Mouse (Mus musculus): ENCODE measurements at regions not wholly inside any gene's neighbourhood (a gene's known extent, or its start where the extent isn't known, plus 50 kb on each side); places are given as distances from the start of the nearest gene placed in this dataset.

GRCm38 (mm10) chr5:47272642-47273041 lies 710.3 kb upstream of the Slit2 start:
- TF ChIP-seq CTCF (IDR thresholded peaks at IDR 0.05; ENCODE audit: borderline replicate concordance, extremely low read depth, insufficient read depth, insufficient read length): no peak
- TF ChIP-seq POLR2A (IDR thresholded peaks at IDR 0.05; ENCODE audit: borderline replicate concordance, extremely low read depth, insufficient read depth, insufficient read length, poor library complexity, severe bottlenecking): no peak
- DNase-seq (ENCODE audit: low read depth): no peak

- no peak for TF ChIP-seq POLR2A (IDR thresholded peaks at IDR 0.05; ENCODE audit: borderline replicate concordance, extremely low read depth, insufficient read depth, insufficient read length, poor library complexity, severe bottlenecking)
- DNase-seq (ENCODE audit: low read depth): peak; percentile 24
Observed at GRCm38 (mm10) chr5:47273389-47274255, 709.3 kb upstream of the Slit2 start.

GRCm38 (mm10) chr5:47274256-47274638 lies 708.7 kb upstream of the Slit2 start:
- TF ChIP-seq CTCF (IDR thresholded peaks at IDR 0.05; ENCODE audit: borderline replicate concordance, extremely low read depth, insufficient read depth, insufficient read length): no peak
- no peak for TF ChIP-seq POLR2A (IDR thresholded peaks at IDR 0.05; ENCODE audit: borderline replicate concordance, extremely low read depth, insufficient read depth, insufficient read length, poor library complexity, severe bottlenecking)
- no peak for DNase-seq (ENCODE audit: low read depth)

GRCm38 (mm10) chr5:47276231-47277195 lies 706.4 kb upstream of the Slit2 start:
- TF ChIP-seq CTCF (IDR thresholded peaks at IDR 0.05; ENCODE audit: borderline replicate concordance, extremely low read depth, insufficient read depth, insufficient read length) (no peak), POLR2A (IDR thresholded peaks at IDR 0.05; ENCODE audit: borderline replicate concordance, extremely low read depth, insufficient read depth, insufficient read length, poor library complexity, severe bottlenecking) (no peak)
- no peak for DNase-seq (ENCODE audit: low read depth)

GRCm38 (mm10) chr5:47279630-47280029 lies 703.3 kb upstream of the Slit2 start:
- TF ChIP-seq POLR2A (IDR thresholded peaks at IDR 0.05; ENCODE audit: borderline replicate concordance, extremely low read depth, insufficient read depth, insufficient read length, poor library complexity, severe bottlenecking): no peak
- TF ChIP-seq CTCF (IDR thresholded peaks at IDR 0.05; ENCODE audit: borderline replicate concordance, extremely low read depth, insufficient read depth, insufficient read length): no peak
- no peak for DNase-seq (ENCODE audit: low read depth)

- TF ChIP-seq CTCF (IDR thresholded peaks at IDR 0.05; ENCODE audit: borderline replicate concordance, extremely low read depth, insufficient read depth, insufficient read length) (no peak), POLR2A (IDR thresholded peaks at IDR 0.05; ENCODE audit: borderline replicate concordance, extremely low read depth, insufficient read depth, insufficient read length, poor library complexity, severe bottlenecking) (no peak)
- DNase-seq (ENCODE audit: low read depth): peak; percentile 45
Observed at GRCm38 (mm10) chr5:47299602-47300001, 683.3 kb upstream of the Slit2 start.

- DNase-seq (ENCODE audit: low read depth): peak; percentile 89
- no peak for TF ChIP-seq POLR2A (IDR thresholded peaks at IDR 0.05; ENCODE audit: borderline replicate concordance, extremely low read depth, insufficient read depth, insufficient read length, poor library complexity, severe bottlenecking)
Observed at GRCm38 (mm10) chr5:47317506-47317905, 665.4 kb upstream of the Slit2 start.

- DNase-seq (ENCODE audit: low read depth): peak; percentile 37
- no peak for TF ChIP-seq POLR2A (IDR thresholded peaks at IDR 0.05; ENCODE audit: borderline replicate concordance, extremely low read depth, insufficient read depth, insufficient read length, poor library complexity, severe bottlenecking)
- TF ChIP-seq CTCF (IDR thresholded peaks at IDR 0.05; ENCODE audit: borderline replicate concordance, extremely low read depth, insufficient read depth, insufficient read length): no peak
Observed at GRCm38 (mm10) chr5:47318147-47318546, 664.8 kb upstream of the Slit2 start.

GRCm38 (mm10) chr5:47322511-47323167 lies 660.3 kb upstream of the Slit2 start:
- DNase-seq (ENCODE audit: low read depth): no peak
- no peak for TF ChIP-seq CTCF (IDR thresholded peaks at IDR 0.05; ENCODE audit: borderline replicate concordance, extremely low read depth, insufficient read depth, insufficient read length)
- TF ChIP-seq POLR2A (IDR thresholded peaks at IDR 0.05; ENCODE audit: borderline replicate concordance, extremely low read depth, insufficient read depth, insufficient read length, poor library complexity, severe bottlenecking): no peak

GRCm38 (mm10) chr5:47334299-47334698 lies 648.6 kb upstream of the Slit2 start:
- peak; percentile 17 for DNase-seq (ENCODE audit: low read depth)
- no peak for TF ChIP-seq POLR2A (IDR thresholded peaks at IDR 0.05; ENCODE audit: borderline replicate concordance, extremely low read depth, insufficient read depth, insufficient read length, poor library complexity, severe bottlenecking)
- TF ChIP-seq CTCF (IDR thresholded peaks at IDR 0.05; ENCODE audit: borderline replicate concordance, extremely low read depth, insufficient read depth, insufficient read length): no peak

GRCm38 (mm10) chr5:47336511-47336910 lies 646.4 kb upstream of the Slit2 start:
- peak; percentile 37 for DNase-seq (ENCODE audit: low read depth)
- TF ChIP-seq POLR2A (IDR thresholded peaks at IDR 0.05; ENCODE audit: borderline replicate concordance, extremely low read depth, insufficient read depth, insufficient read length, poor library complexity, severe bottlenecking) (no peak), CTCF (IDR thresholded peaks at IDR 0.05; ENCODE audit: borderline replicate concordance, extremely low read depth, insufficient read depth, insufficient read length) (no peak)

Data from brain, embryonic 14.5 days (tissue).